Mouse (Mus musculus): Measurements from ENCODE around the gene Gm10697. TPM values are rescaled to one million over a fixed set of nuclear protein-coding genes. Genes with fewer than 3 reads are reported as not detected.
"Not testable (repeated sequence)": the region's sequence is repeated elsewhere in the genome, so short reads cannot be mapped to it uniquely, and the experiment has no call there.

The Gm10697 gene
- polyA plus RNA-seq (2012; ENCODE audit: insufficient read depth, insufficient read length, low replicate concordance, missing spikeins) = not detected in 2 replicates

- not testable (repeated sequence) for H3K4me3 ChIP-seq (ENCODE audit: insufficient read depth, low read depth, low read length); H3K4me1 ChIP-seq (ENCODE audit: control insufficient read depth, insufficient read depth, low read length); H3K27ac ChIP-seq (ENCODE audit: insufficient read depth, low read depth, low read length)
- WGBS = 100% methylated on average over 2 of the region's 3 CpGs
Measured at GRCm38 (mm10) chr3:94072544-94072943, at the start of gene Gm10697. TSS of gene Gm10697 (minus strand) at chr3:94072644.

GRCm38 (mm10) chr3:94115071-94115470 is 42.6 kb upstream of the Gm10697 start:
- H3K4me3 ChIP-seq (ENCODE audit: insufficient read depth, low read depth, low read length); H3K27ac ChIP-seq (ENCODE audit: insufficient read depth, low read depth, low read length); H3K4me1 ChIP-seq (ENCODE audit: control insufficient read depth, insufficient read depth, low read length): not testable (repeated sequence)
- WGBS = 68% methylated on average over 1 of the region's 1 CpGs

- not testable (repeated sequence) for H3K4me1 ChIP-seq (ENCODE audit: control insufficient read depth, insufficient read depth, low read length); H3K27ac ChIP-seq (ENCODE audit: insufficient read depth, low read depth, low read length); H3K4me3 ChIP-seq (ENCODE audit: insufficient read depth, low read depth, low read length)
- 87% methylated on average over 2 of the region's 3 CpGs for WGBS
Measured at GRCm38 (mm10) chr3:94054785-94055184, 17.7 kb downstream of the Gm10697 start, which contains the start of gene Gm9125. TSS of gene Gm9125 (minus strand) at chr3:94054885.

GRCm38 (mm10) chr3:94049566-94050121 is 22.8 kb downstream of the Gm10697 start:
- not testable (repeated sequence) for H3K4me1 ChIP-seq (ENCODE audit: control insufficient read depth, insufficient read depth, low read length); H3K27ac ChIP-seq (ENCODE audit: insufficient read depth, low read depth, low read length); H3K4me3 ChIP-seq (ENCODE audit: insufficient read depth, low read depth, low read length)
- WGBS = 57% methylated on average over 1 of the region's 5 CpGs

- not testable (repeated sequence) for H3K4me1 ChIP-seq (ENCODE audit: control insufficient read depth, insufficient read depth, low read length); H3K4me3 ChIP-seq (ENCODE audit: insufficient read depth, low read depth, low read length); H3K27ac ChIP-seq (ENCODE audit: insufficient read depth, low read depth, low read length)
- 68% methylated on average over 1 of the region's 1 CpGs for WGBS
Measured at GRCm38 (mm10) chr3:94038241-94038640, 34.2 kb downstream of the Gm10697 start.

- WGBS = 93% methylated on average over 18 of the region's 18 CpGs
- H3K4me3 ChIP-seq (ENCODE audit: insufficient read depth, low read depth, low read length); H3K27ac ChIP-seq (ENCODE audit: insufficient read depth, low read depth, low read length); H3K4me1 ChIP-seq (ENCODE audit: control insufficient read depth, insufficient read depth, low read length): not testable (repeated sequence)
Measured at GRCm38 (mm10) chr3:94034400-94034799, 38.0 kb downstream of the Gm10697 start.

Other genes with a start within 250 kb of the Gm10697 start
- not detected in 2 replicates for gene Tdpoz3, start 246.6 kb downstream of the Gm10697 start, polyA plus RNA-seq (2012; ENCODE audit: insufficient read depth, insufficient read length, low replicate concordance, missing spikeins)
- not detected in 2 replicates for gene Gm9117, start 129.1 kb downstream of the Gm10697 start, polyA plus RNA-seq (2012; ENCODE audit: insufficient read depth, insufficient read length, low replicate concordance, missing spikeins)
- gene Tdpoz5, start 111.3 kb downstream of the Gm10697 start, polyA plus RNA-seq (2012; ENCODE audit: insufficient read depth, insufficient read length, low replicate concordance, missing spikeins) = not detected in 2 replicates
- not detected in 2 replicates for gene Gm9125, start 17.8 kb downstream of the Gm10697 start, polyA plus RNA-seq (2012; ENCODE audit: insufficient read depth, insufficient read length, low replicate concordance, missing spikeins)
- not detected in 2 replicates for gene Gm10696, start 105.5 kb upstream of the Gm10697 start, polyA plus RNA-seq (2012; ENCODE audit: insufficient read depth, insufficient read length, low replicate concordance, missing spikeins)
- not detected in 2 replicates for gene Gm5286, start 124.1 kb upstream of the Gm10697 start, polyA plus RNA-seq (2012; ENCODE audit: insufficient read depth, insufficient read length, low replicate concordance, missing spikeins)
- not detected in 2 replicates for gene Gm4778, start 191.4 kb upstream of the Gm10697 start, polyA plus RNA-seq (2012; ENCODE audit: insufficient read depth, insufficient read length, low replicate concordance, missing spikeins)
- not detected in 2 replicates for gene Them4, start 237.4 kb upstream of the Gm10697 start, polyA plus RNA-seq (2012; ENCODE audit: insufficient read depth, insufficient read length, low replicate concordance, missing spikeins)

All from olfactory bulb, adult 2 months (tissue).